Mouse (Mus musculus) CD8-positive naive resting alpha-beta T cell, adult 2 months (primary cell): ENCODE results near the gene Hcrtr2.
A peak's percentile ranks its signal among the peaks of the same experiment; 100 is the strongest.

Experiments
- DNase-seq, 2 experiments: peaks; one replicate each; pipeline ENCODE4 v3.0.0; 2022; ENCODE audit warnings: low read depth in 2 of 2, low spot score in 2 of 2

The Hcrtr2 gene

DNA sequence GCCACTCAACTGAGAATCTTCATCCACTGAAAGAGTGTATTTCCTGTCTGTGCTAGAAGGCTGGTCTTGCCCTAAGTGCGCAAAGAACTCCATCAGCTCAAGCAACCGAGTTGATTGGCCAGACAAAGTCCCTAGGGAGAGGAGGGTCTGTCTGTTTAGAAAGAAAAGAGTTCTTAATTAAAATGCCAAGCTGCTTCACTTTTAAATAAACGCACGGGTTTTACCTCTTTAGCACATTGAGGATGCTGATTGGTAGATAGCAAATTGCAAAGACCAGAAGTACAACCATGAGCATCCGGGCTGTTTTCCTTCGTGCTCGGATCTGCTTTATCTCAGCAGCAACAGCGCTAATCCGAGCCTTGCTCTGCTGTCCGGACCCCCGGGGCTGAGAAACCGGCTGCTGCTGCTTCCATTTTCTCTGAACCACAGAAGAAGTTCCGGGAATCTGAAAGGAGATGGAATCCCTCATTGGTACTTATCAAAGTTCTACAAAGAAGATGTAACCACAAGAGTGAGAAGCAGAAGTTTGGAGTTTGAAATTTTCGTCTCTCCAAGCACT is 87.6 kb downstream of the Hcrtr2 start:
- no peak for DNase-seq

DNA sequence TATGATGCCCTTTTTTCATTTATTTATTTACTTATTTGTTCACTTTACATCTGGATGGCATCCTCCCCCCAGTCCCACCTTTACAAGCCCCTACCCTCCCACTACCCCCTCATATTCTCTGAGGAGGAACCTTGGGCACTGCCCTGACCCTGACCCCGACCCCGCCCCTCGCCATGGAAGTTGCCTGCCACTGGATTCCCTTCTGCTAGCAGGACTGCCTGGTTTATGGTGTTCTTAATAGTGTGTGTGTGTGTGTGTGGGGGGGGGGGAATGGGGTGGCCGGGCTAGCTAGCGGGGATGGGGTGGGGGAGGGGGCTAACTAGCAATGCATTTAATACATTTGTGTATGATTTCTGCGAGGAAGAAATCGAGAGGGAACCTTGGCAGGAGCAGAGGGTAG is 88.8 kb downstream of the Hcrtr2 start:
- no peak for DNase-seq

DNA sequence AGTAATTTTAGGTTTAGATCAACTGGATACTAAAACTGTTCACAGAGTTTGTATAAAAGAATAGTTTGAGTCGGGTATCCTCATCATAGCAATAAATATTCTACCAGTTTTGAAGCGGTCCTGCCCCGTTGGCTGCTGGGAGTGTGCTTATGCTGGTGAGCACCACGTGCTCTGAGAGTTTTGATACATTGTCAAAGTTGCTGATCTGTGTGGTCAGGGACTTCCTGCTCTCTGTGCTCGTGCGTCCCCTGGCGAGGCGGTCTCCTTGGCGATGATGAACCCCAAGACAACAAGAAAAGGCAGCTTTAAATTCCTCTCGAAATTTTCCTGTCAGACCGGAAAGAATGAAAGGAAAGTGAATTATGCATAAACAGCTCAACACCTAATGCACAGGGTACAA is 93.3 kb downstream of the Hcrtr2 start:
- DNase-seq = peak in 1 of 2 experiments; percentile 2

DNA sequence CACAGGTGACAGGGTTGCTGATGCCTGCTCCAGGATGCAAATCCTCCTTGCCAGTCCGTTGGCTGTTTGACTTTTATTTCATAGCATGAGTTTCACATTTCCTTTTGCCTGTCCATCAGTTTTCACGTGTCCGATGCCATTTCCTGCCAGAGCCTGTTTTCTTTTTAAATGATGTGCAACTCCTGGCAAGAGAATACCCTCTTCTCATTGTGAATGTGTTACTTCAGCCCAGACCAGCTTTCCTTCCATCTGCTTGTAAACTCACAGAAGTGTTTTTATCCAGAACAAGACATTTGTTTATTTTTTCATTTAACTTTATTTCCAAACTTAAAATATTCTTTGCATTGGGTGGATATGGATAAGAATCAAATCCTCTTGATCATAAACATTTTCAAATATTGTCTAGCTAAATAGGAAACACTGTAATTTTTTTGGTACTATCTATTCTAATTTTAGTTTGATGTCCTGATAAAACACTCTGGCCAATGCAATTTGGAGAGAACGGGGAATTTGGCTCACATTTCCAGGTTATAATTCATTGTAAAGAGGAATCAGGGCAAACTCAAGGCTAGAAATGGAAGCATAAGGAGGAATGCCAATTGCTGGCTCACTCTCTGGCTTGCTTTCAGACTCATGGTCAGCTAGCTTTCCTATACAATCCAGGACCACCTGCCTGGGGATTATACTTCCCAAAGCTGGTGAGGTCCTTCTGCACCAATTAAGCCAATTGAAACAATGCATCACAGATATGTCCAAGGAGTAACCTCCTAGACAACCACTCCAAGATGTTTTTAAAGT is 106.3 kb downstream of the Hcrtr2 start:
- DNase-seq = no peak

GRCm38 (mm10) chr9:76214678-76215077 is 109.0 kb downstream of the Hcrtr2 start:
- DNase-seq = no peak

GRCm38 (mm10) chr9:76213557-76213956 is 110.1 kb downstream of the Hcrtr2 start, which contains the start of gene Gfral:
Gene Gfral, minus strand, starts transcription at chr9:76213657.
- no peak for DNase-seq

- no peak for DNase-seq
Observed at GRCm38 (mm10) chr9:76196917-76197316, 126.7 kb downstream of the Hcrtr2 start.

GRCm38 (mm10) chr9:76179221-76179620 is 144.4 kb downstream of the Hcrtr2 start:
- no peak for DNase-seq
